In the genomic region with DNA sequence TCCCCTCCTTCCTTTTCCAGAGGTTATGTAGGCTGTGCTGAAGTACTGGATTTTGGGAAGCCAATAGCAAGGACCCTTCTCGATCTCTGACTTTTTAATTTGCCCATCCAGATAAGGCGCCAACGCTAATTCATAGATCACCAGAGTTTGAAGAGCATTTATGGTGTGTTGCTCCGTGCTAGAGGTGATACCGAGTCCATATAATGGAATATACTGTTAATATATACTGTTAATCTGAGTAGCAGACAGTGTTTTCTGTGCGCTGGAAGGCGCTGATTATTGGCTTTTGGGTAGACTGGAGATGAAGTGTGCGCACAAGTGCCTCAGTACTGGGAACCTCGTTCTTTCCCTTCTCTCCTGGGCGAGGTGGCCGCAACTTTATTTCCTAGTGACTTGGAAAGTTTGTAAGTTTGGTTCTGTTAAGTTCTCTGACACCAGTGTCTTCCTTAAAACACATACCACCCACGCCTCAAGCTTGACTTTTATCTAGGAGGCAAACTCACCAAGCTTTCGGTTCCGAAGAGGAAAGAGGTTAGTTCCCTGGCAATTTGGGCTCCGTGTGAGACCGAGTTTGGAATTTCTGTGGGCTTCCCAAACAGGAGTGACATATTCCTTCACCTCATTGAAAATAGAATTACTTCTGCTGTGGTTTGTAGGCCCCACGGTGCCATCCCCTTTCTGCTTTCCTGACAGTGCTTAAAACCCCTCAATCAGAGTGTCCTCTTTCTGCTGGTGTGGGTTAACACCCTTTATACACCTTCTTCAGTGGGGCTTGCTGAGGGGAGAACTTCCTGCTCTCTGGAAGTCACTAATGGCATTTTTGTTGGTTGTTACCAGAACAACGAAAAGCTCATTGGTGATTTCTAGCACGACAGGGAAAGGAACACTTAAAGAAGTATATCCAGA, we compare ENCODE assay signal across 8 mouse cellular contexts. TPM values are rescaled to one million over a fixed set of nuclear protein-coding genes. Genes with fewer than 3 reads are reported as not detected.
A peak's percentile ranks its signal among the peaks of the same experiment; 100 is the strongest.
DNase-seq lines count a peak whose midpoint lies in the region; ATAC-seq and TF ChIP-seq lines count a peak whose summit lies in the region.

No protein-coding gene starts in this region.

- DNase-seq in spleen, postnatal 10 days (ENCODE audit: low spot score in 2 of 2), result peak; percentile 37 to 50
- DNase-seq in spleen, adult 12 weeks (ENCODE audit: low spot score), result no peak
- DNase-seq in limb, embryonic 14.5 days (ENCODE audit: low spot score), result no peak
- DNase-seq in gastrocnemius, postnatal 4 days (ENCODE audit: low spot score in 2 of 2), result no peak
- DNase-seq in ovary, postnatal 14 days (ENCODE audit: low spot score), result no peak

- ATAC-seq in heart, embryonic 11.5 days (replicated peaks; ENCODE audit: insufficient number of reproducible peaks, low FRiP score, low TSS enrichment), result 0 out of 2 replicates have a peak, but pooled peaks have one; percentile 3
- no peak for ATAC-seq in limb, embryonic 14.5 days (ENCODE audit: low FRiP score, low read depth)

- H3K79me2 ChIP-seq in myocyte (ENCODE audit: control insufficient read depth, insufficient read depth), result peaks cover 20% of the 10 kb centered on the region

- H3K27ac ChIP-seq in brown adipose tissue, adult 24 weeks (replicated peaks; ENCODE audit: low read depth, low read length), result peak overlapping the region; percentile 86
- peak overlapping the region; percentile 87 for H3K27ac ChIP-seq in heart, embryonic 11.5 days (ENCODE audit: low read depth, low read length)
- peak overlapping the region; percentile 70 for H3K27ac ChIP-seq in limb, embryonic 14.5 days (replicated peaks; ENCODE audit: low read depth, low read length)

- peaks cover 8% of the 10 kb centered on the region for H3K36me3 ChIP-seq in heart, embryonic 11.5 days (ENCODE audit: control insufficient read depth, insufficient read depth, low read length)
- peaks cover 12% of the 10 kb centered on the region for H3K36me3 ChIP-seq in limb, embryonic 14.5 days (ENCODE audit: control insufficient read depth, insufficient read depth, low read length)
- peaks cover 11% of the 10 kb centered on the region for H3K36me3 ChIP-seq in myocyte (ENCODE audit: control insufficient read depth, insufficient read depth)

- peak overlapping the region; percentile 92 for H3K9ac ChIP-seq in heart, embryonic 11.5 days (ENCODE audit: low read depth, low read length)
- H3K9ac ChIP-seq in limb, embryonic 14.5 days (ENCODE audit: low read depth, low read length, severe bottlenecking), result peak overlapping the region; percentile 83

- H3K9me3 ChIP-seq in heart, embryonic 11.5 days (replicated peaks; ENCODE audit: control insufficient read depth, low read length), result no peaks in the 10 kb centered on the region
- no peaks in the 10 kb centered on the region for H3K9me3 ChIP-seq in limb, embryonic 14.5 days (ENCODE audit: control insufficient read depth, low read length)

- H3K27me3 ChIP-seq in heart, embryonic 11.5 days (ENCODE audit: control insufficient read depth, insufficient read depth, low read length), result no peaks in the 10 kb centered on the region
- no peaks in the 10 kb centered on the region for H3K27me3 ChIP-seq in limb, embryonic 14.5 days (ENCODE audit: control insufficient read depth, insufficient read depth, low read length)
- H3K27me3 ChIP-seq in myocyte (ENCODE audit: control insufficient read depth, insufficient read depth, insufficient read length), result no peaks in the 10 kb centered on the region

- peak overlapping the region; percentile 78 for H3K4me3 ChIP-seq in brown adipose tissue, adult 24 weeks (ENCODE audit: insufficient read depth, low read depth, low read length)
- peak overlapping the region; percentile 90 for H3K4me3 ChIP-seq in heart, embryonic 11.5 days (ENCODE audit: low read depth, low read length)
- peak overlapping the region; percentile 72 for H3K4me3 ChIP-seq in limb, embryonic 14.5 days (replicated peaks; ENCODE audit: low read length)
- peak overlapping the region; percentile 67 for H3K4me3 ChIP-seq in myocyte

- TF ChIP-seq POLR2A in limb, embryonic 14.5 days (IDR thresholded peaks at IDR 0.05; ENCODE audit: borderline replicate concordance, extremely low read depth, insufficient read depth, insufficient read length), result no peak
- no peak for TF ChIP-seq POLR2A in myocyte (IDR thresholded peaks at IDR 0.05; ENCODE audit: insufficient read length, low read depth)

- peak overlapping the region; percentile 76 for H3ac ChIP-seq in myocyte (ENCODE audit: control insufficient read depth, insufficient read length)

- H3K4me1 ChIP-seq in brown adipose tissue, adult 24 weeks (ENCODE audit: control insufficient read depth, insufficient read depth, insufficient read length, low read length), result peaks cover 7% of the 10 kb centered on the region; the same call in 1 of the 2 replicates
- peaks cover 15% of the 10 kb centered on the region; the same call in 1 of the 2 replicates for H3K4me1 ChIP-seq in heart, embryonic 11.5 days (ENCODE audit: control insufficient read depth, insufficient read depth, low read length)
- peaks cover 15% of the 10 kb centered on the region for H3K4me1 ChIP-seq in limb, embryonic 14.5 days (ENCODE audit: control insufficient read depth, insufficient read depth, low read length)

- WGBS in heart, embryonic 11.5 days (ENCODE audit: insufficient replicate concordance), result 5% methylated on average over 19 of the region's 19 CpGs
- WGBS in limb, embryonic 14.5 days, result 4% methylated on average over 19 of the region's 19 CpGs

- H3K4me2 ChIP-seq in heart, embryonic 11.5 days, result peak overlapping the region; percentile 82
- H3K4me2 ChIP-seq in limb, embryonic 14.5 days (replicated peaks; ENCODE audit: low read depth, low read length, severe bottlenecking), result peak overlapping the region; percentile 62
- H3K4me2 ChIP-seq in myocyte (ENCODE audit: low read depth), result peak overlapping the region; percentile 95

TF ChIP-seq in myocyte, 11 proteins besides CTCF, POLR2A, EP300 and RAD21:
- no peak for TF ChIP-seq TCF12 (IDR thresholded peaks at IDR 0.05; ENCODE audit: insufficient read depth, poor library complexity, severe bottlenecking)
- no peak for TF ChIP-seq E2F4 (IDR thresholded peaks at IDR 0.05; ENCODE audit: insufficient read depth)
- TF ChIP-seq CEBPB (IDR thresholded peaks at IDR 0.05; ENCODE audit: insufficient read depth, poor library complexity, severe bottlenecking), result no peak
- no peak for TF ChIP-seq MYOG (IDR thresholded peaks at IDR 0.05; ENCODE audit: control insufficient read depth in 1 of 3, insufficient read depth in 1 of 3, insufficient read length in 2 of 3, low read depth in 2 of 3)
- no peak for TF ChIP-seq SRF (IDR thresholded peaks at IDR 0.05; ENCODE audit: control insufficient read depth, insufficient read length, low read depth)
- TF ChIP-seq TCF3 (IDR thresholded peaks at IDR 0.05; ENCODE audit: insufficient read length, low read depth), result no peak
- no peak for TF ChIP-seq MYOD1 (IDR thresholded peaks at IDR 0.05; ENCODE audit: control insufficient read depth in 1 of 3, insufficient read length in 2 of 3, low read depth in 2 of 3)
- no peak for TF ChIP-seq USF1 (IDR thresholded peaks at IDR 0.05; ENCODE audit: low read depth)
- TF ChIP-seq REST (IDR thresholded peaks at IDR 0.05; ENCODE audit: insufficient read depth, insufficient read length), result no peak
- no peak for TF ChIP-seq POLR2AphosphoS2 (IDR thresholded peaks at IDR 0.05; ENCODE audit: insufficient read length, low read depth)
- no peak for TF ChIP-seq MAX (IDR thresholded peaks at IDR 0.05; ENCODE audit: low read depth)
TF ChIP-seq in myocyte: peak in this region for 0.

RNA-seq across cellular contexts. Expression of a gene that starts 1.3 kb away (rescaled TPM):
- 57.0 and 62.7 TPM in 2 replicates for polyA plus RNA-seq in brown adipose tissue, adult 24 weeks (2012; ENCODE audit: insufficient read depth, insufficient read length, missing spikeins)
- polyA plus RNA-seq in heart, embryonic 11.5 days (2014; fragmentation: Nextera tagmentation; extraction: Ambion mirVana), result 51.8 and 53.5 TPM in 2 replicates
- 42.8 and 48.0 TPM in 2 replicates for polyA plus RNA-seq in limb, embryonic 14.5 days (2012; rRNA removed)
- 58.6 and 59.9 TPM in 2 replicates for polyA plus RNA-seq in limb, embryonic 14.5 days (2014; fragmentation: Nextera tagmentation; extraction: Ambion mirVana)
- 77.8 TPM for polyA plus RNA-seq in myocyte (2012; fragmentation: generic; extraction: Trizol)
- total RNA-seq in gastrocnemius, postnatal 4 days (2021), result 10 to 100 TPM; 38.9 to 39.9 TPM

RNA-seq across cellular contexts. Expression of a gene that starts 25.7 kb away (rescaled TPM):
- 34.8 and 39.7 TPM in 2 replicates for polyA plus RNA-seq in brown adipose tissue, adult 24 weeks (2012; ENCODE audit: insufficient read depth, insufficient read length, missing spikeins)
- 4.2 and 5.3 TPM in 2 replicates for polyA plus RNA-seq in heart, embryonic 11.5 days (2014; fragmentation: Nextera tagmentation; extraction: Ambion mirVana)
- polyA plus RNA-seq in limb, embryonic 14.5 days (2012; rRNA removed), result 13.7 and 16.2 TPM in 2 replicates
- polyA plus RNA-seq in limb, embryonic 14.5 days (2014; fragmentation: Nextera tagmentation; extraction: Ambion mirVana), result 3.4 and 3.5 TPM in 2 replicates
- 6.5 TPM for polyA plus RNA-seq in myocyte (2012; fragmentation: generic; extraction: Trizol)
- 10 to 100 TPM; 22.7 to 25.9 TPM for total RNA-seq in gastrocnemius, postnatal 4 days (2021)

RNA-seq across cellular contexts. Expression of a gene that starts 30.0 kb away (rescaled TPM):
- polyA plus RNA-seq in brown adipose tissue, adult 24 weeks (2012; ENCODE audit: insufficient read depth, insufficient read length, missing spikeins), result not detected in 2 replicates
- not detected in 2 replicates for polyA plus RNA-seq in heart, embryonic 11.5 days (2014; fragmentation: Nextera tagmentation; extraction: Ambion mirVana)
- polyA plus RNA-seq in limb, embryonic 14.5 days (2012; rRNA removed), result not detected in 2 replicates
- not detected in 2 replicates for polyA plus RNA-seq in limb, embryonic 14.5 days (2014; fragmentation: Nextera tagmentation; extraction: Ambion mirVana)
- polyA plus RNA-seq in myocyte (2012; fragmentation: generic; extraction: Trizol), result not detected
- not detected for total RNA-seq in gastrocnemius, postnatal 4 days (2021)

Comparison
In these comparisons a context has a peak if more than half of its experiments do, and no peak if none do; other contexts are left out.
1. DNase-seq: peak in spleen, postnatal 10 days (2 of 2); none in spleen, adult 12 weeks (single experiment), limb, embryonic 14.5 days (single experiment), gastrocnemius, postnatal 4 days (0 of 2) and ovary, postnatal 14 days (single experiment).
2. Peak in every context shown above with its lines, with median percentiles within 50 percentile points of each other: H3K27ac ChIP-seq, H3K4me3 ChIP-seq and H3K4me2 ChIP-seq.